Mouse (Mus musculus): ENCODE data around the gene Olfr266.

The Olfr266 gene

DNA sequence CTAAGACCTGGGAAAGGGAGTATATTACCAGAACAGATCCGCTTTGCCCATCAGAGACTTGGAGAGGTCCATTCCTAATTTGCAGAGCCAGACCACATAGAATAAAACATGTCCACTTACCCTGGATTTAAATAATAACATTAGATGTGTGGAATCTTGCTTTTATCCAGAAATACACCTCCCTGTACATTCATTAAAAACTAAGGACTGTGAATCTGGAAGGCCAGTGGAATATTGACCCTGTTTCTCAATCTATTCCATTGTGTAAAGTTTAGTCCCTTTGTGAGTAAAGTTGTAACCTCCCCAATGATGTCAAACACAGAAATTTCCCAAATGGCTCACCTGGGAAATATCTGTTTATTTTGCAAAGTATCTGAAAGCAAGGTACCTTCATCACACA, at the start of gene Olfr266:
Gene Olfr266 (minus strand): TSS at position 101 of the 400 bp plus-strand sequence.
- in situ Hi-C loops (cut with MboI) = no loop called here

DNA sequence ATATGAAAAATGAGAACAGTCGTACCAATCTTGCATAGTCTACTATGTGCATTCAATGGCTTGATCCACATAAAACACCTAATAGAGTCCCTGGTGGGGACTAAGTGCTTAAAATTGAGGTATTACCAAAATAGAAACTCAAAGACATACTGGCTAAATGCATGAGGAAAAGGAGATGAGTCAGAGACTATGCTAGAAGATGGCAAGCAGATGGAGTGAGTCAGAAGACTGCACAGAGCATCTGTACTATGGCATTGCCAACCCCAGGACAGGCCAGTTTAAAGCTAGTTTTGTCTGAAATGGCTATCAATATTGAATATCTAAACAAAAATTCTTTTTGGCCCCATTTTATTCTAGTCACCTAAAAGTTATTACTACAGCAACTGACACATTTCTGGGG, 49.5 kb upstream of the Olfr266 start:
- in situ Hi-C loops (cut with MboI) = no loop called here

DNA sequence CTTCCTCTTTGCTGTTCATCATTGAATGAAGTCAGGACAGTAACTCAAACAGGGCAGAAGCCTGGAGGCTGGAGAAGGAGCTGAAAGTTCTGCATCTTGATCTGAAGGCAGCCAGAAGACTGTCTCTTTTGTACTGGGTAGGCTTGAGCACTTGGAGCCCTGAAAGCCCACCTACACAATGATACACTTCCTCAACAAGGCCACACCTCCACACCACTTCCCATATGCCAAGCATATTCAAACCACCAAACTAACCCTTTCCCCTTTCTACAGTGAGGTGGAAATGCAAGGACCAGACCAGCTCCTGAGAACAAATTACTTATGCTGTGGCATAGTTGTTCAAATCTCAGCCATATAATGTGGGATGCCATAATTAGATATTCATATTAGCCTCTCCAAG, 46.8 kb upstream of the Olfr266 start:
- in situ Hi-C loops (cut with MboI) = no loop called here

DNA sequence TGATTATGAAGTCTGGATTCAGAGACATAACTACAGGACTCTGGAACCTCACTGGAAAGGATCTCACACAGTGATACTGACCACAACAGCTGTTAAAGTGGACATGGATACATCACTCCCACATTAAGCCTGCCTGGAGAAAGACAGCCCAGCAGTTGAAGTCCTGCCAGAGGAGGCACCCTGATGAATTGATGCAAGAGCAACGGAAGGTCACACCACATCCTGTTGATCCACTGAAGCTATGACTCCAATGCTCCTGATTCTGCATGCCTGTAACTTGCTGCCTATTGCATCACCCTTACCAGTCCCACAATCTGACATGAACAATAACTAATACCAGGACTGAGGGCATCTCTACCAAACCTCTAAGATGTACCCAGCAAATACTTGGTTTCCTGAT, 6.0 kb upstream of the Olfr266 start:
- in situ Hi-C loops (cut with MboI) = no loop called here

DNA sequence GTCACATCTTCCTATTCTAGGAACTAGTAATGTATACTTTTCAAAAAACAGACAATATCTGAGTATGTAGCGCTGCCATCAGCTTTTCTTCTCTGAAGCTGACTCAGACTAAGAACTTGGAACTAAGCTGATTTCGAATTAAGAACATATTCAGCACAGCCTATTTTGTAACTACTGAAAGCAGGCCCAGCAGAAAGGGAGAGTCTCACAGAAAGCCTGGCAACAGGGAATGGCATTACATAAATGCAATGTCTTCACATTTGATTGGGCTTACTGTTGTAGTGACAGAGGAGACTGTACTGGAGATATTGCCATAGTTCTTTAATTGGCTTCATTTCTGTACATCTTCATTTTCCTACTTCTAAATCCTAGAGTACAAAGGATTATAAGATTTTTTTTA, 8.4 kb downstream of the Olfr266 start:
- in situ Hi-C loops (cut with MboI) = no loop called here

DNA sequence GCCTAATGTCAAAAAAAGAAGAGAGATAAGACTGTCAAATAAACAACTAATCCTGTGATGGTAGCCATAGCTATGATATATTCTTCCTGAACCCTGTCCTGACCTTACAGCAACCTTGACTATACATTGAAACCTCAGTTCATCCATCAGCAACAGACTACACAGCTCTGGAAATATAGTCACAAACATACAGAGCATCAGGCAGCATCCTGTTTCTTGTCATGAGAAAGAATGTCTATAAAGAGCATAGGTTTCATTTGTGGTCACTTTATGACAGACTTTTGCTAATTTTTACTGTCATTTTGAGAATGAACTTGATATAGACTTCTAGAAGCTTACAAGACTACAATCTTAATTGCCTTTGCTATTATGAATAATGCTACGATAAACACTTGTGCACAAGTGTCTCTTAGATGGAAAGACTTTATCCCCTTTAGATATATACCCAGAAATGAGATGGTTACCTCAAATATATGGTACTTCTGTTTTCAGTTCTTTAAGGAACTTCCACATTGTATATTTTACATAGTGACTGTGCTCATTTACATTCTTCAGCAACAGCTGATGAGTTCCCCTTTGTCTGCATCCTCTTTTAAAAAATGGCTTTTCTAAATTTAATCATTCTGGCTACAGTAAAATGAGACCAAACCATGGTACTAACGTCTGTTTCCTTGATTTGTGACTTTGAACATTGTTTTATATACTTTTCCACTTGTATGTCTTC, 17.0 kb downstream of the Olfr266 start:
- in situ Hi-C loops (cut with MboI) = no loop called here

DNA sequence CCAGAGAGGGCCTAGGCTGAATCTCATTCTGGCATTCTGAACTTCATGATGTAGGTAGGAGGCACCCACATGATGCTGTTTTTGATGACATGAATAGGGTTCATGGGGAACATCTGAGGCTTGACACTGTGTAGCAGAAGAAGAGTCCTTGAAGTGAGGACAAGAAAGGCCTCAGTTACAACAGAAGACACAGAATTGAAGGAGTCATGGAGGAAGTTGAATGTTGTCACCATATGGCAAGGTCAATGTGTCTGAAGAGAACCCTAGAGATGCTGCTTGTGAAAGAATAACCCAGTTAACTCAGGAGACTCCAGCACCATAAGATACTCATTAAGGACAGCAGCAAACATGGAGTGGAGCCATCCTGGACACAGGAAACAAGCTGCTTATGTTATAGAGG, 28.0 kb downstream of the Olfr266 start:
- in situ Hi-C loops (cut with MboI) = no loop called here

DNA sequence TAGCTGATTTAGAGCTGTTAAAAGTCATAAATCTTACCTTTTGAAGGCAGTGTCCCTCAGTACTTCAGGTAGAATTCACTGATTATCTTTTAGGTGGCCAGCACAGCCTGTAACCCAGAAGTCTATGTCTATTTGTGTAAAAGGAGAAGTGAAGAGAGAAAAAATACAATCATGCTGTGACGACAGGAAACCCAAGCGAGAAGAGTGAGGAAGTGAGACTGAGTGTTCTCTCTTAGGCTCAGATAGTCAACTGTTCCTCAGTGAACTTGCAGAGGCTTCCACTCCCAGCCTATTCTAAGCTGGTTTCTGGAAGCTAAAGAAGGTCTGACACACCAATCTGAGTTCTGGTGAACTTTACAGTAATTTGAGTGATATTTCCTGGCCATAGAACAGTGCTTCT, 36.2 kb downstream of the Olfr266 start, which contains the start of gene Cd53:
Gene Cd53 (minus strand): TSS at position 220 of the 400 bp plus-strand sequence.
- in situ Hi-C loops (cut with MboI) = no loop called here

DNA sequence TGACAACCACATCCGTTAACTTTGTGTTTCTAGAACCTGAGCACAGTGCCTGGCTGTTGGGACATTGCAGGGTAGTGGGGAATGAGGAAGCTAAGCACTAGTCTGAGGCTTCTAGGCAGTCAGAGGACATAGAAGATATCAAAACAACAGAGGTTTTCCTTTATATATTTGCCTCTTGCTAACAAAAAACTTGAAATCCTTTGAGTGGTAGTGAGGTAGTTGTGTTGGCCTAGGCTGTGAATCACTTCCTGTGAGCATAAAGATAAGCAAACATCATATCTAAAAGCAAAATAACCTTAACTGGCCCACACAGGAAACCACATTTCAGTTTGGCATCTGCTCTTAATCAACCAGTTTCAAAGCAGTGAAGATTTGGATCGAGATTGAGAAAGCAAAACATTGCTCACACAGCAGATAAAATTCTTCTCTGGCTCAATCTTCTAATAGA, 37.6 kb downstream of the Olfr266 start:
- in situ Hi-C loops (cut with MboI) = no loop called here

DNA sequence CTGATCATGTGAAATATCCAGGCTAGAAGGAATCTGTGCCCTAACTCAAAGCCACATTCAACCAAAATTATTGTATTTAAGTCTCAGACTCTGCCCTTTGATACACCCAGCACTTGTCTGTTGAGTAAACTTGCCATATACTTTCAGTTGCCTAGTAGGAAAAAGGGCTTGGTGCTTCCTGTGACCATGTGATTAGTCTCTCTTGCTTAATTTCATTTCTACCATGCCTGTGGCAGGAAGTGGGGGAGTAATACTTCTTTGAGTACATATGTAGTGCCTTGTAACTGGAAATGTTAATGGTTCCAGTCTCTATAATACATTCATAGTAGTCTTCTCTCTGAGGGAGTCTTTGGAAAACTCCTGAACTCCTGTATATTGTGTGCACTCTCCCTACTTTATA, 38.1 kb downstream of the Olfr266 start:
- in situ Hi-C loops (cut with MboI) = no loop called here

DNA sequence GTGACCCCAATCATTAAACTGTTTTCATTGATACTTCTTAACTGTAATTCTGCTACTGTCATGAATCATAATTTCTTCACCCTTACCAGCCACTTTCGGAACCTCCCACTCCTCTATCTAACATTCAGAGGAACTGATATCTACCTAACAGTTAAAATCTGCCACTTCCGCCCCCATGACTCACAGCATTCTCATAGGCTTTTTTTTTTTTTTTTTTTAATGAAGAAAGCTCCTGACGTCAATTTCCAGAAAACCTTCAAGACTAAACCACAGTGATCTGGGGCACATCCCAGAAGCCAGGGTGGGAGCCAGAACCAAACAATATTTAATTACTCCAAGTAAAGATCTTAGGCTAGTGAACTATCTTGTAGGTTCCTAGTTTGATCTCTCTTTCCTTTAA, 41.0 kb downstream of the Olfr266 start:
- in situ Hi-C loops (cut with MboI) = no loop called here

DNA sequence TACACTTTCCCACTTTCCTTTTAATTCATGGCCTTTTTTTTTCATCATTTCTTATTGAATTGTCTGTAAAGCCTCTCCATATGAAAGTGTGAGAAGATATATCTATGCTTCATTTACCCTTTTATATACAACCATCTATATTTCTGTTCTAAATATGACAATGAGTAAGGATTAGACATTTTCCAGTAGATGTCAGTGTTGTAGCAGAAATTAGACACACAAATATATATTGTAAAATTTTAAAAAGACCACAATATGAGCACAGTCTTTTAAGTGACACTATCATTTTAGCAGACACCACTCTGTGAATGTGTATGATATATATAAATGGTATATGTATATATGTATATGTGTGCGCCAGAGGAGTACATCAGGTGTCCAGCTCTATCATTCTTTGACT, 54.3 kb downstream of the Olfr266 start:
- in situ Hi-C loops (cut with MboI) = no loop called here

Measured in mature B cell (primary cell).